Mouse (Mus musculus) skeletal muscle tissue, adult 2 months (tissue): Measurements from ENCODE around the gene Naaa.

Source experiments
- DNase-seq: peaks from one replicate; pipeline ENCODE4 v3.0.0-alpha.2; 2012; ENCODE audit warnings: low read depth, low spot score

The Naaa gene

GRCm38 (mm10) chr5:92263761-92264359, 14.1 kb downstream of the Naaa start:
- DNase-seq = no peak

GRCm38 (mm10) chr5:92262646-92263045, 15.3 kb downstream of the Naaa start:
- no peak for DNase-seq

GRCm38 (mm10) chr5:92256218-92256617, 21.8 kb downstream of the Naaa start, which contains the start of gene Ppef2:
Ppef2 (minus strand) TSS chr5:92256278.
- DNase-seq = no peak

GRCm38 (mm10) chr5:92254476-92254875, 23.5 kb downstream of the Naaa start:
- no peak for DNase-seq

GRCm38 (mm10) chr5:92252797-92253343, 25.1 kb downstream of the Naaa start:
- no peak for DNase-seq

GRCm38 (mm10) chr5:92252031-92252430, 25.9 kb downstream of the Naaa start:
- no peak for DNase-seq

- DNase-seq = no peak
These were observed 29.4 kb downstream of the Naaa start for GRCm38 (mm10) chr5:92248614-92249013.

- DNase-seq = peak; percentile 8
These were observed 32.5 kb downstream of the Naaa start for GRCm38 (mm10) chr5:92245483-92245882.

- no peak for DNase-seq
These were observed 33.1 kb downstream of the Naaa start for GRCm38 (mm10) chr5:92244900-92245299.

GRCm38 (mm10) chr5:92240769-92241168, 37.2 kb downstream of the Naaa start:
- DNase-seq = no peak

- peak; percentile 24 for DNase-seq
These were observed 38.4 kb downstream of the Naaa start for GRCm38 (mm10) chr5:92239333-92240232.

- no peak for DNase-seq
These were observed 42.9 kb downstream of the Naaa start for GRCm38 (mm10) chr5:92234939-92235557.

GRCm38 (mm10) chr5:92233366-92233765, 44.6 kb downstream of the Naaa start:
- no peak for DNase-seq

- DNase-seq = no peak
These were observed 46.1 kb downstream of the Naaa start for GRCm38 (mm10) chr5:92231836-92232235.

- no peak for DNase-seq
These were observed 47.7 kb downstream of the Naaa start for GRCm38 (mm10) chr5:92230306-92230705.

- no peak for DNase-seq
These were observed 48.5 kb downstream of the Naaa start for GRCm38 (mm10) chr5:92229514-92229913.

- DNase-seq = no peak
These were observed 49.2 kb downstream of the Naaa start for GRCm38 (mm10) chr5:92228776-92229175.

GRCm38 (mm10) chr5:92227782-92228181, 50.2 kb downstream of the Naaa start:
- DNase-seq = peak; percentile 23

GRCm38 (mm10) chr5:92220287-92220902, 57.6 kb downstream of the Naaa start:
- DNase-seq = no peak

- no peak for DNase-seq
These were observed 58.1 kb downstream of the Naaa start for GRCm38 (mm10) chr5:92219826-92220225.

GRCm38 (mm10) chr5:92218915-92219793, 58.8 kb downstream of the Naaa start:
- no peak for DNase-seq
